Mouse (Mus musculus): ENCODE results near the gene Pcsk1. TPM values are rescaled to one million over a fixed set of nuclear protein-coding genes. Genes with fewer than 3 reads are reported as not detected.

Gene Pcsk1
- under 1 TPM; 0.21 to 0.33 TPM for total RNA-seq (2021)
- long read RNA-seq, experiment 1: 0 reads
- long read RNA-seq, experiment 2: 0 reads

DNA sequence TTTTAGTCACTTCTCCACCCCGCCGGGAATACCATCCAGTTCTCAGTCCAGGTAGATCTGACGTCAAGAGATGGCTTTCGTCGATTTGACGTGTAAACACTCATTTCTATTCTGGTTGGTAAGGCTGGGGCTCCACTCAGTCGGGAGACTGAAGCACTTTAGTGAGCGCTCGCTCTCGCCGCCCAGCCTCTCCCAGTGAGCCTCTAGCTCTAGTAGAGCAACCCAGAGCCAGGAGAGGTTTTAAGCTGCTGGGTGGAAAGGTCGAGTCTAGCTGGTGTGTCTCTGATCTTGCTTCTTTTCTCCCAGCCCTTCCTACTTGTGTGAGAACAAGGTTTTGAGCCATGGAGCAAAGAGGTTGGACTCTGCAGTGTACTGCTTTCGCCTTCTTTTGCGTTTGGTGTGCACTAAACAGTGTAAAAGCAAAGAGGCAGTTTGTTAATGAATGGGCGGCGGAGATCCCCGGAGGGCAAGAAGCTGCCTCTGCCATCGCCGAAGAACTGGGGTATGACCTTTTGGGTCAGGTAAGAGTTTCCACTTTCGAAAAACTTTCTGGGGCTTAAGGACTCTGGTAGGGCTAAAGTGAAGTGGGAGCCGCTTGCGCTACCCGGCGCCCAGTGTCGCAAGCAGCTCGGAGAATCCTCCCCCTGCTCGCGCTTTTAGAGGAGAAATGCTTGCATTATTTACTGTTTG is at the start of gene Pcsk1:
Gene Pcsk1 (plus strand): TSS at position 106 of the 690 bp plus-strand sequence.
- DNase-seq: no peak

GRCm38 (mm10) chr13:75058818-75059217 is 30.8 kb upstream of the Pcsk1 start:
- DNase-seq: no peak

DNA sequence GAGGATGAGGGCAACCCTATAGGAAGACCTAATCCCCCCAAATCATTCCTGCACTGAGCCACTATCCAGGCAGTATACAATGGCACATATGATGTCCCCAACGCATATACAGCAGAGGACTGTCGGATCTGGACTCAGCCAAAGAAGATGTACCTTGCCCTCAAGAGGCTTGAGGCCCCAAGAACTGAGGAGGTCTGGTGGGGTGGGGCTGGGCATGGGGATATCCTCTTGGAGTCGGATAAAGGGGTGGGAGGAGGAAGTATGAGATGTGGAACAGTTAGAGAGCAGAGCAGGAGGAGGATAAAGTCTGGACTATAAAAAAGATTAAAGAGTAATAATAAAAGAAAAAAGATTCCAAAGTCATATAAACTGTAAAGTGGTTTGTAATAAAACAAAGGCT is 25.7 kb upstream of the Pcsk1 start:
- no peak for DNase-seq

DNA sequence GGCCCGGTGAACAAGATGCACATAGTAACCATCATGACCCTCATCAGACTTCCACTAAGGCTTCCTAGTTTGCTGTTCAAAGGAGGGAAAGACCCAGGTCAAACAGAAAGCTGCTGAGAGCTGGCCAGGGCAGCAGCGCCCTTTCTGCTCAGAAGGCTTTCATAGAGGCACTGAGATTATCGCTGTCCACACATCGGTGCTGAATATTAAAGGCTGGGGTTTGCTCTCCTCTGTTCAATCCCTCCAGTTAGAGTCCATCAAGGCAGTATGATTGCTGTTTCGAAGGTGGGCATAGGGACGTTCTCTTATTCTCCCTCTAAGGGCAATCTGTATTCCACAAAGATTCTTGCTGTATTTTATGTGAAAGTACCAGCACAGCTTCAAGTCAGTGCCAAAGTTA is 1.0 kb upstream of the Pcsk1 start:
- DNase-seq: no peak

DNA sequence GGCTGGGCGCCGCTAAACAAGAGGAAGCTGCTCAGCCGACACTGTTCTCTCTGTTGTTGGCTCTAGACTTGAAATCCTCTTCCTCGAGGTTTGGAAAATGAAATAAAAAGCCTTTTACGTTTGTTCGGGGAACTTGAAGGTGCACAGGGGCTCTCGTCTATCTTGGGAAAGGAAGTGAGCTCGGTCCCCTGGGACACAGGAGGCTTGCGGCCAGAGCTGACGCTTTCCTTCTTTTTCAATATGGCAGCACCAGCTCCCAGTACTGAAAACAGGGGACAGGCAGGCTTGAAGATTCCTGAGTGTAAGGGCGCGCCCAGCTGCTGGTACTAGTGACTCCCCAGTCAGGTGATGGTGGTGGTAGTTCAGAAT is 769 bp downstream of the Pcsk1 start:
- DNase-seq: no peak

GRCm38 (mm10) chr13:75091071-75091470 is 1.4 kb downstream of the Pcsk1 start:
- no peak for DNase-seq

DNA sequence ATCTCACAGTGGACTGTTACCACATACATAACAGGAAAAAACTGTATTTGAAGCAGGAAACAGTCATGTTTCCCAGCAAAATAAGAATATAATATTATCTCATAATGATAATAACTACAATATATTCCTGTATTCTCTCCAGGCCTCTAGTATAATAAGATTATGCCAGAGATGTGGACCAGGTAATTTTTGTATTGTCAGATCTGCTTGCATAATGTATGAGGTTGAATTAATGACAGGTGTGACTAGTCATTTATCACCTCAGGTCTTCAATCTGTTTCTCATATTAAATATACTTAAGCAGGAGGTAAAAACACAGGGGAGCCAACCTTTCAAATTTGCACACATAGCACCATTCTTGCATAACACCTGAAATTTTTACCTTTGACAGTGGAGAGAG is 5.9 kb downstream of the Pcsk1 start:
- no peak for DNase-seq

- DNase-seq: no peak
Observed at GRCm38 (mm10) chr13:75113114-75113513, 23.5 kb downstream of the Pcsk1 start.

GRCm38 (mm10) chr13:75114007-75114424 is 24.4 kb downstream of the Pcsk1 start:
- no peak for DNase-seq

DNA sequence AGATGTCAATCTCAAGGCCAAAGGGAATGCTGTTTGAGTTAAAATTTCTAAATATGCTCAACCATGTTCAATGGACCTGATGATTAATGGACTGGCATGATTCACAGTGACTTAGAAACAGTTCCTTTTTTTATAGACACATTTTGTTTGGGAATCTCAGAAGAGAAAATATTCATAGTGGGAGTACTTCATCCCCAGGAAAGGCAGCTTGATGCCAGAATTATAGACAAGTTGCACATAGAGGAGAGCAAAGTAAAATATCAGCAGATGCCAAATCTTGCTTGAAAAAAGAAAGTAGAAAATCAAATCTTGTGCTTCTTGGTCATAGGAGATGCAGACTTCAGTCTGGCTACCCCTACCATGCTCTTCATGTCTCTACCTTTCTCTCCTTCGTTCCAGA is 25.2 kb downstream of the Pcsk1 start:
- no peak for DNase-seq

DNA sequence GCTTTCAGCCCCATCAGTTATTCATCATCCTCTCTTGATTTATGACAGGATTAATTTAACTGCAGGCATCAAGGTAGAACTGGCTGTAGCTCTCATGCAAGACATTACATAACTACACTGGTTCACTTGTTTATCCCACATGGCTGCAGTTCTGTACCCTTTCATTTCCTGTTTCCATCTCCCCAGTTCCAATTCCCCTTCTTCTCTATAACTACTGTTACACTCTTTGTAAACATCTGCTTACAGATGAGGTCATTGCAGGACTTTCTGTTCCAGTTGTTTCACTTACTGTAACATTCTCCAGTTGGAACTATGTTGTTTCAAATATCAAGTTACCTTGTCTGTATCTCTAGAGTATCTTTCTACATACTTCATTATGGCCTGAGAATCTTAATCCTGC is 46.2 kb downstream of the Pcsk1 start:
- DNase-seq: no peak

DNA sequence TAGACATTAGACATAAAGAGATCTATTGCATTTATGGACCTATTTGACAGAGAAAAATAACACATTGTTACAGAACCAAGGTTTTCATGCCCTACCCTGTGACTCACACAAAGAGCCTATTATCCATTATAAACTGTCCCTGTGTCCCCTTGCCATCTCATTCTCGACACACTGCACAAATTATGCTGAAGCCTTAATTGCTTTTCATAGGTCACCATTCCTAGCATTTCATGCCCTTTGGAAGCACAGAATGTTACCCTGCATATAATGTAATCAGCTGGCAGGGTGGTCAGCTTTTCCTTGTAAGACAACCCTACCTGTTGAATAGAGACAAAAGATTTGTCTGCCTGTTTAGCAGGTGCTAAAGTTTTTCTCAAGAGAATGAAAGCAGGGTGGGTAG is 71.0 kb downstream of the Pcsk1 start:
- DNase-seq: no peak

DNA sequence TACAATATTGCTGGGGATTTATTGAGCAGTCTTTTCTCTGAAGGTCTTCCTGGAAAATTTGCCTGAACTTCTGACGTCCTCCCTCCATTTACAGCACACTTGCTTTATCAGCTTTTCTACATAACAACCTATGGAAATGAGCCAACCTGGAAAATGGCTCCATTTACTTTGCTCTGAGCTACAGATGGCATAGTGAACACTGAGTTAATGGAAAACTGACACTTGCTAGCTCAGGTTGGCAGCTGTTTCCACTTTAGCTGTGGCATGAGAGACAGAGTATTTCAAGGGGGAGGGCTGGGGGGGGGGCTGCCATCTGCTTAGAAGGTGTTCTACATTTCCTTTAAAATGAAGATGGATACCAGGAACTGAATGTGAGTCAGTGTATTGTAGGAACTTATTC is 73.8 kb downstream of the Pcsk1 start:
- DNase-seq: no peak

All from gastrocnemius, postnatal 25 days (tissue).